In genomic region chr17:3115380-3115974, GRCm38 (mm10) we compare ENCODE assay signal across 8 mouse cellular contexts. TPM values are rescaled to one million over a fixed set of nuclear protein-coding genes. Genes with fewer than 3 reads are reported as not detected.
A peak's percentile ranks its signal among the peaks of the same experiment; 100 is the strongest.
DNase-seq lines count a peak whose midpoint lies in the region; ATAC-seq and TF ChIP-seq lines count a peak whose summit lies in the region.

No protein-coding gene starts in this region.

- peak overlapping the region; percentile 79 for H3K4me3 ChIP-seq in gastrocnemius, adult 2 months
- peak overlapping the region; percentile 84 for H3K4me3 ChIP-seq in intestine, embryonic 15.5 days (replicated peaks)
- H3K4me3 ChIP-seq in limb, embryonic 12.5 days (replicated peaks): peak overlapping the region; percentile 98
- H3K4me3 ChIP-seq in midbrain, embryonic 14.5 days (replicated peaks; ENCODE audit: low read depth, low read length): peak overlapping the region; percentile 98

- intact Hi-C loops in heart, postnatal 25 days (cut with DNase I): loop anchor here (5.0 to 10.0 kb wide), 2 partner anchors 42 to 109 kb away; no protein-coding TSS in a partner anchor
- intact Hi-C loops in gastrocnemius, adult 2 months (cut with DNase I): loop anchor here (2.0 to 5.0 kb wide), 2 partner anchors 31 to 42 kb away; no protein-coding TSS in a partner anchor

- peak; percentile 98 for DNase-seq in heart, adult 11 months
- DNase-seq in heart, postnatal 25 days (ENCODE audit: low spot score): no peak
- peak; percentile 76 for DNase-seq in gastrocnemius, adult 2 months
- peak; percentile 64 for DNase-seq in midbrain, embryonic 14.5 days
- peak; percentile 57 to 60 for DNase-seq in spleen, adult 18-20 months

- H3K4me1 ChIP-seq in intestine, embryonic 15.5 days (replicated peaks): peaks cover 8% of the 10 kb centered on the region
- H3K4me1 ChIP-seq in limb, embryonic 12.5 days (replicated peaks): peaks cover 6% of the 10 kb centered on the region
- peaks cover 18% of the 10 kb centered on the region for H3K4me1 ChIP-seq in midbrain, embryonic 14.5 days (ENCODE audit: control insufficient read depth, insufficient read depth, low read length)

- H3K9me3 ChIP-seq in intestine, embryonic 15.5 days: no peaks in the 10 kb centered on the region
- no peaks in the 10 kb centered on the region for H3K9me3 ChIP-seq in limb, embryonic 12.5 days
- no peaks in the 10 kb centered on the region for H3K9me3 ChIP-seq in midbrain, embryonic 14.5 days (ENCODE audit: control insufficient read depth, low read length)

- TF ChIP-seq CTCF in gastrocnemius, adult 2 months (IDR thresholded peaks at IDR 0.05): no peak

- H3K4me2 ChIP-seq in intestine, embryonic 15.5 days (replicated peaks): peak overlapping the region; percentile 60
- peak overlapping the region; percentile 73 for H3K4me2 ChIP-seq in limb, embryonic 12.5 days
- H3K4me2 ChIP-seq in midbrain, embryonic 14.5 days (ENCODE audit: low read length): peak overlapping the region; percentile 68

- H3K27ac ChIP-seq in gastrocnemius, adult 2 months: peak overlapping the region; percentile 99
- peak overlapping the region; percentile 99 for H3K27ac ChIP-seq in intestine, embryonic 15.5 days
- peak overlapping the region; percentile 99 for H3K27ac ChIP-seq in limb, embryonic 12.5 days
- peak overlapping the region; percentile 99 for H3K27ac ChIP-seq in midbrain, embryonic 14.5 days (replicated peaks; ENCODE audit: low read depth, low read length)

- H3K36me3 ChIP-seq in intestine, embryonic 15.5 days: no peaks in the 10 kb centered on the region
- H3K36me3 ChIP-seq in limb, embryonic 12.5 days: peaks cover 11% of the 10 kb centered on the region
- H3K36me3 ChIP-seq in midbrain, embryonic 14.5 days (ENCODE audit: control insufficient read depth, insufficient read depth, low read length): no peaks in the 10 kb centered on the region

- H3K27me3 ChIP-seq in intestine, embryonic 15.5 days (replicated peaks): no peaks in the 10 kb centered on the region
- H3K27me3 ChIP-seq in limb, embryonic 12.5 days: no peaks in the 10 kb centered on the region
- no peaks in the 10 kb centered on the region for H3K27me3 ChIP-seq in midbrain, embryonic 14.5 days (ENCODE audit: control insufficient read depth, insufficient read depth, low read length)

- peak overlapping the region; percentile 93 for H3K9ac ChIP-seq in intestine, embryonic 15.5 days
- peak overlapping the region; percentile 98 for H3K9ac ChIP-seq in limb, embryonic 12.5 days (replicated peaks)
- peak overlapping the region; percentile 95 for H3K9ac ChIP-seq in midbrain, embryonic 14.5 days (replicated peaks; ENCODE audit: low read length)

- ATAC-seq in common myeloid progenitor, adult 5-6 weeks (replicated peaks; ENCODE audit: low read depth, poor library complexity, severe bottlenecking): peak; percentile 63
- peak; percentile 77 for ATAC-seq in intestine, embryonic 15.5 days
- ATAC-seq in limb, embryonic 12.5 days (ENCODE audit: insufficient number of reproducible peaks, insufficient read depth, low FRiP score, low TSS enrichment, low read depth): peak; percentile 57
- peak; percentile 46 for ATAC-seq in midbrain, embryonic 14.5 days (ENCODE audit: low FRiP score, low TSS enrichment)

- WGBS in intestine, embryonic 15.5 days: under 1% methylated on average over 37 of the region's 47 CpGs
- WGBS in limb, embryonic 12.5 days: 1% methylated on average over 47 of the region's 47 CpGs
- WGBS in midbrain, embryonic 14.5 days: under 1% methylated on average over 41 of the region's 47 CpGs

RNA-seq across cellular contexts. Expression of gene Scaf8, which starts 0.7 kb away (rescaled TPM):
- total RNA-seq in heart, postnatal 25 days (2021): 10 to 100 TPM; 28.2 to 31.6 TPM
- total RNA-seq in common myeloid progenitor, adult 5-6 weeks (2017): 34.0 and 52.3 TPM in 2 replicates
- total RNA-seq in gastrocnemius, adult 2 months (2021): 10 to 100 TPM; 22.6 to 25.2 TPM
- polyA plus RNA-seq in intestine, embryonic 15.5 days (2015; fragmentation: Nextera tagmentation; extraction: Ambion mirVana): 16.0 and 16.9 TPM in 2 replicates
- polyA plus RNA-seq in limb, embryonic 12.5 days (2016; fragmentation: Nextera tagmentation; extraction: Ambion mirVana): 28.8 and 29.6 TPM in 2 replicates
- 16.1 and 20.8 TPM in 2 replicates for polyA plus RNA-seq in midbrain, embryonic 14.5 days (2014; fragmentation: Nextera tagmentation; extraction: Ambion mirVana)
